Mouse (Mus musculus): ENCODE measurements around the gene Olfr749.

DNA sequence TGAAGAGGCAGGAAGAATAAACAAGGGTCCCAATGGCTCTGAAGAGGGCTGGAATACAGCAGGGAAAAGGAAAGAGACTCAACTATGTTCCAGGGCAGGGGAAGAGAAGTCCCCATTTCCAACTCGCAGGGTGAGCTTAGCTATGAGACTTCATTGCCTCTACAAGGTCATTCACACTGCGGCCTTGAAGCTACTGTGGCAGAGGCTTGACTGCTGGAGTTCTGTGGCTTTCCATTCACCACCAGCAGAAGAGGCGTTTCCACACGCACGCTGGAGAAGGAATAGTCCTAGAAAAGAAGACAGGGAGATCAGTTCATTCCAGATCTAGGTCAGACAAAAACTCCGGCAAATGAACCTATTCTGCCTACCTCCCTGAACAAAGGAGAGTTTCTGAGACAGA is 20.8 kb upstream of the Olfr749 start:
- no peak for TF ChIP-seq GATA1 (IDR thresholded peaks at IDR 0.05; ENCODE audit: low read length)
- no peak for TF ChIP-seq TAL1 (IDR thresholded peaks at IDR 0.05; ENCODE audit: low read length)

Measured in erythroblast, embryonic 14.5 days (primary cell).